Mouse (Mus musculus): ENCODE data around the gene Smpd2. TPM values are rescaled to one million over a fixed set of nuclear protein-coding genes. Genes with fewer than 3 reads are reported as not detected.
"Not testable (repeated sequence)": the region's sequence is repeated elsewhere in the genome, so short reads cannot be mapped to it uniquely, and the experiment has no call there.

The Smpd2 gene
- polyA plus RNA-seq, 1 experiment from 2014 or later = 28.4 TPM

DNA sequence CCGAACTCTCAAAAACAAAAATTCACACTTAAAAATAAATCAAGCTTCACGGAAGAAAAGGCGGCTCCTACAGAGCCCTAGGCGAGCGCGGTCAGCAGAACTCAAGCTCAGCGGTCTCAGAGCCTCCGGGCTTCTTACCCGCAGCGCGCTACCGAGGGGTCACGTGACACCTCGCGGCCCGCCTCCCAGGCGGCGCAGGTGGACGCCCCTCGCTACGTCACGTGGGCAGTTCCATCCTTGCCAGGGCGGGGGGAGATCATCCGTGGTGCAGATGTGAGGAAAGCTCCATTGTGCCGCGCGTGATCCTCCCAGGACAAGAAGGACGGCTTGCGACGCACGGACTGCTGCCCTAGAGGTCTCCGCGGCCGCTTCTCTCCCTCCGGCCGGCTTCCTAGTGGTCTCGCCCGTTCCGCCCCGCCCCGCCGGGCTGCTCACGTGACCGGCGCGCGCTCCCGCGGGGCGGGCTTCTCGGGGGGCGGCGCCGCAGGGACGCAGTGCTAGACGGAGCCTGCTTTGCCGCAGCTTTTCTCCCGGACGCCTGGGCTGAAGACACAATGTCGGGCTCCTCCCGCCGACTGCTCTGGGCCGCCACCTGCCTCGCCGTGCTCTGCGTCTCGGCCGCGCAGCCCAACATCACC lies 28.9 kb upstream of the Smpd2 start, which contains the start of gene Cd164:
TSS of gene Cd164 (plus strand) at position 434 of the 638 bp plus-strand sequence.
- WGBS = under 1% methylated on average over 68 of the region's 69 CpGs
- H3K4me3 ChIP-seq = peak within 1 kb of the TSS; percentile 79
- H3K4me1 ChIP-seq (replicated peaks) = peaks cover 32% of the 10 kb centered on the region
- H3K4me2 ChIP-seq = peak within 1 kb of the TSS; percentile 62
- no peaks in the 10 kb centered on the region for H3K9me3 ChIP-seq
- H3K27me3 ChIP-seq = no peaks in the 10 kb centered on the region
- ATAC-seq (ENCODE audit: low read depth) = peak; percentile 95
- H3K36me3 ChIP-seq = 0 out of 2 replicates have a peak, but pooled peaks cover 5% of the 10 kb centered on the region
- peak within 1 kb of the TSS; percentile 85 for H3K9ac ChIP-seq
- H3K27ac ChIP-seq (replicated peaks) = peak within 1 kb of the TSS; percentile 97

DNA sequence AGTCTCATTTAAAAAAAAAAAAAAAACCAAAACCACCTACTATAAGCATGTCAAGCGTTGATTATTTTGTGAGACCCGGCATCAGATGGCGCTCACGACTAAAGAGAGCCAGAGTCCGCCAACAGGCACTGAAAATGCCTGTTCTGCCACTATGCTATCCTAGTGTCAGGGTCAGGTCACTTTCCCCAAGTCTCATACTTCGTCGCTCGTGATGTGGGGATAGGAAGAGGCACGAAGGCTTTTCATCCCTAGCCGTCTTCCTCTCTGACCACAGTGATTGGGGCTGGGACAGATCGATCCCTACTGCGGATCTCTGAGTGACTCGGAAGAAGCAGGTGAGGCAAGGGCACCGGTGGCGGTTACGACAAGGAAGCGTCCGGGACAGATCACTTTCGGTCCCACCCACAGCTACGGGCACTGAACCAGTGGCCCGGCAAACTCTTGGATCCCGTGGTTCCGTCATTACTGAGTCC lies 28.4 kb upstream of the Smpd2 start:
- Histone ChIP-seq H3K4me2 (peak overlapping the region; percentile 62), H3K36me3 (0 out of 2 replicates have a peak, but pooled peaks cover 5% of the 10 kb centered on the region), H3K9ac (peak overlapping the region; percentile 85), H3K4me1 (replicated peaks) (peaks cover 31% of the 10 kb centered on the region), H3K4me3 (peak overlapping the region; percentile 79), H3K27ac (replicated peaks) (peak overlapping the region; percentile 97), H3K9me3 (no peaks in the 10 kb centered on the region), H3K27me3 (no peaks in the 10 kb centered on the region)
- peak; percentile 76 for ATAC-seq (ENCODE audit: low read depth)
- WGBS = under 1% methylated on average over 23 of the region's 23 CpGs

DNA sequence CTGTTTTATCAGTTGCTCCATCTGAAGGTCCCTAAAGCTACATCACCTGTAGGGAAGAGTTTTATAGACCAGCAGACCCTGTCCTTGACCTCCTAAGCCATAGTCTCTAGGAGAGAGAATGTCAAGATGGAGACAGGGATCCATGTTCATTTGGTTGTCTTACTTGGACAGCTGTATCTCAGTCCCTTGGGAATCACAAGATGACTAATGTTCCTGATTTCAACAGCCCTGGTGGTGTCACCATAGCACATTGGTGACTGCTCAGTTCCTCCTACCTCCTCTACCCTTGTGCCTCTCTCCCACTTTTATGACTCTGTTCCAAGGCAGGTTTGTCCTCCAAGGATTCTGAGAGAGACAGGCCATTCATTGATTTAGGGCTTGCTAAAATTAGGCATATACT lies 24.8 kb upstream of the Smpd2 start:
- Histone ChIP-seq H3K27me3 (no peaks in the 10 kb centered on the region), H3K4me2 (no peak overlapping the region), H3K9ac (no peak overlapping the region), H3K27ac (replicated peaks) (no peak overlapping the region), H3K36me3 (no peaks in the 10 kb centered on the region), H3K4me3 (no peak overlapping the region), H3K4me1 (replicated peaks) (no peaks in the 10 kb centered on the region), H3K9me3 (no peaks in the 10 kb centered on the region)
- no peak for ATAC-seq (ENCODE audit: low read depth)

DNA sequence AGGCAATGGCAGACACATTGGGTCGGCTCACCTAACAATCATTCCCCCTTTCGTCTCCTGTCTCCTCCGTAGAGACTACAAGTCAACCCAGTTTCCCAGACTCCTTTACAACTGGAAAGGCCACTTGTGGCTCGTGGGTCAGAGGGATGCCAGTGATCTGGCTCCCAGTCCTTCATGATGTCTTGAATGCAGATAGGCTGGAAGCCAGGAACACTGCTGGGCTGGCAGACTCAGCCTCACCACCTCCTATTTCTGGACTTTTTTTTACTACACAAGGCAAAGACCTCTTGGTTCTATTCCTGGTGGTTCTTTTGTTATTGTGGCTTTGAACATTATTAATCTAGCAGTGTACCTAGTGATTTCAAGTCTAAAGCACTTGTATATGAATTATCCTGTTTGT lies 24.1 kb upstream of the Smpd2 start:
- Histone ChIP-seq H3K36me3 (no peaks in the 10 kb centered on the region), H3K4me1 (replicated peaks) (no peaks in the 10 kb centered on the region), H3K4me2 (no peak overlapping the region), H3K4me3 (no peak overlapping the region), H3K27me3 (no peaks in the 10 kb centered on the region), H3K9me3 (no peaks in the 10 kb centered on the region), H3K27ac (replicated peaks) (no peak overlapping the region), H3K9ac (no peak overlapping the region)
- ATAC-seq (ENCODE audit: low read depth) = no peak
- 79% methylated on average over 4 of the region's 4 CpGs for WGBS

DNA sequence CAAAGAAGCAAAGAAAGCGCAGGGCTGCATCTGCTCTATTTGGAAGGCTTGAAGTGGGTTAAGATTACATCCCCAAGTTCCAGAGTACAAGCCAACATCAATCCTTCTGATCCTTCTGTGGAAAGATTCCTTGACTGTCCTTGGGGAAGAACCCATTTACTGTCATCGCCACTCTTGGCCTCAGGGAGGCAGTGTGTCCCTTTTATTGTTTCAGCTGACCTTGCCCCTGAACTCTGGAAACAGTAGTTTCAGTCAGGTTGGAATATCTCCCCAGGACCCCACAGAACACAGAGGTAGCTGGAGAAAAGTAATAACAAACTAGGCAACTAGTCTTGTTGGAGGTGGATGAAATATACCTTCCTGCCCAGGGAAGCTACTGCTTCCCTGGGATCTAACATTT lies 19.0 kb upstream of the Smpd2 start:
- WGBS = 33% methylated on average over 2 of the region's 2 CpGs
- H3K9me3 ChIP-seq = no peaks in the 10 kb centered on the region
- H3K4me2 ChIP-seq = no peak overlapping the region
- no peak for ATAC-seq (ENCODE audit: low read depth)
- no peaks in the 10 kb centered on the region for H3K27me3 ChIP-seq
- H3K4me1 ChIP-seq (replicated peaks) = no peaks in the 10 kb centered on the region
- no peak overlapping the region for H3K27ac ChIP-seq (replicated peaks)
- no peak overlapping the region for H3K4me3 ChIP-seq
- no peaks in the 10 kb centered on the region for H3K36me3 ChIP-seq
- no peak overlapping the region for H3K9ac ChIP-seq

DNA sequence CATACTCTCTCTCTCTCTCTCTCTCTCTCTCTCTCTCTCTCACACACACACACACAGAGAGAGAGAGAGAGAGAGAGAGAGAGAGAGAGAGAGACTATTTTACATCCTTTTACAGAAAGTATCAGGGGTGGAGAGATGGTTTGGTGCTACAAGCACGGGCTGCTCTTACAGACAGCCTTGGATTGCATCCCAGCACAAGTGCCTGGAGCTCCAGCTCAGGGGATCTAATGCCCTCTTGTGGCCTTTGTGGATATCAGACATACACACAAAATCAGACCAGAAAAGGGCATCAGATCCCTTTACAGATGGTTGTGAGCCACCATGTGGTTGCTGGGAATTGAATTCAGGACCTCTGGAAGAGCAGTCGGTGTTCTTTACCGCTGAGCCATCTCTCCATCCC lies 15.3 kb upstream of the Smpd2 start:
- H3K27ac ChIP-seq (replicated peaks); H3K9ac ChIP-seq; H3K4me1 ChIP-seq (replicated peaks); H3K4me2 ChIP-seq; H3K9me3 ChIP-seq; H3K36me3 ChIP-seq; H3K4me3 ChIP-seq; H3K27me3 ChIP-seq: not testable (repeated sequence)
- peak; percentile 87 for ATAC-seq (ENCODE audit: low read depth)
- 3% methylated on average over 3 of the region's 3 CpGs for WGBS

DNA sequence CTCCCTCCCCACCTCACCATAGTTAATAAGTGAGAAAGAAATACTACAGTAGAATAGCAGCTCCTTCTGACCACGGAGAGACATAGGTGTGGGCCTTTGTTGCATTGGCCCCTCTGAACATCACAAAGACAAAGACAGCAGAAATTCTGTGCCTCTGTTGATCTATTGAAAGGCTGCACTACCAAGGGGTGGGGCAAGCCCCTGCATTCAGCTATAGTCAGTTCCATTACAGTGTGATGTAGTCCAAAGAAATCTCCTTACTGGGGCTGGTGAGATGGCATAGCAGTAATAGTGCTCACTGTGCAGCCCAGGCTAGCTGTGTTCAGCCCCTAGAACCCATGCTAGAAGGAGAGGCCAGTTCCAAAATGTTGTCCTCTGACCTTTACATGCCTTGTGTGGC lies 14.8 kb upstream of the Smpd2 start:
- Histone ChIP-seq H3K4me2 (no peak overlapping the region), H3K9ac (no peak overlapping the region), H3K36me3 (no peaks in the 10 kb centered on the region), H3K4me3 (no peak overlapping the region), H3K27me3 (no peaks in the 10 kb centered on the region), H3K27ac (replicated peaks) (no peak overlapping the region), H3K9me3 (no peaks in the 10 kb centered on the region), H3K4me1 (replicated peaks) (no peaks in the 10 kb centered on the region)
- peak; percentile 43; the same call in 1 of the 2 replicates for ATAC-seq (ENCODE audit: low read depth)
- WGBS = 93% methylated on average over 1 of the region's 1 CpGs

DNA sequence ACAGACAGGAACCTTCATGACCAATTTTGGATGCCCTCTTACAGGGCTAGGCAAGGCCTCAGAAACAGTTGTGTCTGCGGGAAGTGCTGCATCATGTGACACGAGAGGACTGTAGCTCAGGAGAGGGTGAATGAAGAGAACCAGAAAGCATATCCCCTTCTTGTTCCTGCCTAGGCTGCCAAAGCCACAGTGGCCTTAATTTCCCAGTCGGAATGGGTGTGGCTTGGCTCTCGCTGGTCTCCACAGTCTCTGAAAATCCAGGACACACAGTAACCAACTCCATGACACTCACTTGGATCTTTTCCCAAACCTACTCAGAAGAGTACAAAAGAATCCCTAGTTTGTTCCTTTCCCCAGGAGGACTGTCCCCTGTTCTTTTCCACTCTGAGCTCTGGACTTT lies 10.8 kb upstream of the Smpd2 start:
- Histone ChIP-seq H3K27me3 (no peaks in the 10 kb centered on the region), H3K27ac (replicated peaks) (no peak overlapping the region), H3K36me3 (no peaks in the 10 kb centered on the region), H3K4me1 (replicated peaks) (no peaks in the 10 kb centered on the region), H3K4me3 (no peak overlapping the region), H3K9me3 (no peaks in the 10 kb centered on the region), H3K9ac (no peak overlapping the region), H3K4me2 (no peak overlapping the region)
- 71% methylated on average over 4 of the region's 4 CpGs for WGBS
- ATAC-seq (ENCODE audit: low read depth) = no peak

DNA sequence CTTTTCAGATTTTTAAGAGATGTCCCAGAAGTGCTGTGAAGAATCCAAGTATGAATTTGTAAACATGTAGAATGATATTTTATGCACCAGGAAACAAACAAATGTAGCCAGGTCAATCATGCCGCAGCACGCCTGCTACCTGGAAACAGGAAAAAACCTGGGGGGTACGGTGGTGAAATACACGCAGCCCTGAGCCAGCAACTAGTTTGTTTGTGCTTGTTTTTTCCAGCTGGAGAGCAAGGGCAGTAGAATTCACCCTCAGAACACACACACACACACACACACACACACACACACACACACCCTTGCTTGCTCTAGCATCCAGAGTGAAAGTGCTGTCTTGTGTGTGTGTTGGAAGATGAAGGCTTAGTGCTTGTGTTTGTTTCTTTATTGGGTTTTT lies 942 bp upstream of the Smpd2 start:
- peak overlapping the region; percentile 61; the same call in 1 of the 2 replicates for H3K4me3 ChIP-seq

DNA sequence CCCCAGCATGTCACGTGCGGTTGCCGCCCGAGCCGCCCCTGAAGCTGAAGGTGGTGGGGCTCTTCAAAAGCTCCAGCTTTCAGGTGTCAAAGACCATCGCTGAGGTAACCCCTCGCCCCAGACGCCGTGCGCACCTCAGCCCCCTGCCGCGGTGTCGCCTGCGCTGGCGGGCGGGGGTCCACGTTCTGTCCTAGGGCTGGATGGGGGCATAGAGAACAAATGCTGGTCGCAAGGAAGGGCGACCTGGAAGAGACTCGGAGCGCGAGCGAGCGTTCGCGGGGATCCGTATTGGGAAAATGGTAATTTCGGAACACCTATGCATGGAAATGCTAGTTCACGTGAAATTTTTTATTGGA lies 327 bp upstream of the Smpd2 start:
- peaks cover 22% of the 10 kb centered on the region for H3K4me1 ChIP-seq (replicated peaks)
- no peak overlapping the region for H3K27ac ChIP-seq (replicated peaks)
- peak overlapping the region; percentile 96 for H3K4me2 ChIP-seq
- under 1% methylated on average over 29 of the region's 29 CpGs for WGBS
- peak overlapping the region; percentile 61 for H3K4me3 ChIP-seq
- peak; percentile 66 for ATAC-seq (ENCODE audit: low read depth)
- H3K27me3 ChIP-seq = no peaks in the 10 kb centered on the region; the same call in 1 of the 2 replicates
- peaks cover 26% of the 10 kb centered on the region for H3K36me3 ChIP-seq
- no peaks in the 10 kb centered on the region for H3K9me3 ChIP-seq
- H3K9ac ChIP-seq = peak overlapping the region; percentile 77

More for the DNA sequence above, 942 bp upstream of the Smpd2 start:
- peaks cover 22% of the 10 kb centered on the region for H3K4me1 ChIP-seq (replicated peaks)
- no peak for ATAC-seq (ENCODE audit: low read depth)
- no peak overlapping the region for H3K9ac ChIP-seq
- H3K9me3 ChIP-seq = no peaks in the 10 kb centered on the region
- H3K27me3 ChIP-seq = no peaks in the 10 kb centered on the region; the same call in 1 of the 2 replicates
- peaks cover 20% of the 10 kb centered on the region for H3K36me3 ChIP-seq
- no peak overlapping the region for H3K27ac ChIP-seq (replicated peaks)
- peak overlapping the region; percentile 96 for H3K4me2 ChIP-seq
- WGBS = 65% methylated on average over 4 of the region's 4 CpGs

DNA sequence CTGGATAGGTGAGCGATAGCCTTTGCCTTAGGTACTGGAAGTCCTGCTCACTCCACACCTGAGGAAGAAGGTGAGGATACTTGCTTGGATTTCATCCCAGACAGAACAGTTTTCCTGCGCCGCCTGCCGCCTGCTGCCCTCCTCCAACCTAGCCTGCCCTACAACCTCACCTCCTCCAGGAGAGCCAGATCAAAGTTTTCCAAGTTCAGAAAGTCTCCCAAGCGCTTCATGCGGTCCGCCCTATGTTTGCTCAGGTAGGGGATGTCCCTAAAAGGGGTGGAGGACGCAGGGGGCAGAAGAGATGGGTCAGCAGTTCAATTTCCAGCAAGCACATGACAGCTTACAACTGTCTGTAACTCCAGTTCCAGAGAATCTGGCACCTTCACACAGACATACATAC lies 875 bp downstream of the Smpd2 start:
- H3K4me1 ChIP-seq (replicated peaks) = peaks cover 22% of the 10 kb centered on the region
- H3K27ac ChIP-seq (replicated peaks) = no peak overlapping the region
- H3K4me3 ChIP-seq = peak overlapping the region; percentile 61
- no peaks in the 10 kb centered on the region for H3K9me3 ChIP-seq
- peak overlapping the region; percentile 77 for H3K9ac ChIP-seq
- WGBS = 40% methylated on average over 8 of the region's 8 CpGs
- ATAC-seq (ENCODE audit: low read depth) = peak; percentile 14; the same call in 1 of the 2 replicates
- peaks cover 38% of the 10 kb centered on the region for H3K36me3 ChIP-seq
- H3K27me3 ChIP-seq = no peaks in the 10 kb centered on the region; the same call in 1 of the 2 replicates
- peak overlapping the region; percentile 96 for H3K4me2 ChIP-seq

DNA sequence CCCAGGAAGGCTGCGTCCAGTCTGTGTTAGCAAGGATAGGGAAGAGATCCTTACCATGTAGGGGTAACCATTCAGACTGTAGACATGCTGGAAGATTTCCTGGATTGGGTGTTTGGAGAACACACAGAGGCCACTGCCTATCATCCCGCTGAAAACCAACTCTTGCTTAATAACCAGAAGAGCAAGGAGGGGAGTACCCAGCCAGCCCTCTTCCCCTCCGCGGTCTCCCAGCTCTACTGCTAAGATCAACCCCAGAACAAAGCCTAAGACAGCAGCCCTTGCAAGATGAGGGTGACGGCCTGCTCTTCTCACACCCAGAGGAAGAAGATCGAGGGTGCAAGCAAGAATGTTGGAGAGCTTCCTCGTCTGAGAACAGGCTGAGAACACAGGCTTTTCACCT lies 1.3 kb downstream of the Smpd2 start:
- Histone ChIP-seq H3K27me3 (no peaks in the 10 kb centered on the region; the same call in 1 of the 2 replicates), H3K9me3 (no peaks in the 10 kb centered on the region), H3K4me2 (peak overlapping the region; percentile 96), H3K9ac (peak overlapping the region; percentile 77), H3K4me3 (peak overlapping the region; percentile 61), H3K4me1 (replicated peaks) (peaks cover 22% of the 10 kb centered on the region), H3K36me3 (peaks cover 43% of the 10 kb centered on the region), H3K27ac (replicated peaks) (no peak overlapping the region)
- ATAC-seq (ENCODE audit: low read depth) = no peak
- 55% methylated on average over 7 of the region's 7 CpGs for WGBS

Data from neural tube, embryonic 13.5 days (tissue).